Mouse (Mus musculus) CH12.LX (cell line): ENCODE data around the gene Mrps35. TPM values are rescaled to one million over a fixed set of nuclear protein-coding genes. Genes with fewer than 3 reads are reported as not detected.

ENCODE experiments used
- DNase-seq: peaks from one replicate; pipeline ENCODE4 v3.0.0-alpha.2; 2013; ENCODE audit errors: extremely low read depth
- H3K27ac ChIP-seq: 2 replicates; pipeline ENCODE4 v1.5.1; 2012; ENCODE audit warnings: low read depth, mild to moderate bottlenecking, control low read depth, moderate library complexity; ENCODE audit not compliant: insufficient read depth
- H3K27me3 ChIP-seq: replicated peaks from 2 replicates; pipeline ENCODE3; 2012; ENCODE audit warnings: inconsistent platforms
- H3K36me3 ChIP-seq, 2 experiments: replicated peaks in 1 of 2; 2 replicates each; pipeline versions ENCODE3 to v1.6.1; 2012; ENCODE audit warnings: inconsistent platforms in 1 of 2, low read length in 1 of 2, mild to moderate bottlenecking in 1 of 2, mixed read lengths in 1 of 2, moderate library complexity in 1 of 2; ENCODE audit not compliant: control insufficient read depth in 1 of 2, insufficient read depth in 1 of 2
- H3K4me1 ChIP-seq, 2 experiments: 2 replicates each; pipeline ENCODE4 v1.6.1; 2012; ENCODE audit warnings: inconsistent platforms in 1 of 2, moderate library complexity in 1 of 2; ENCODE audit not compliant: insufficient read depth in 2 of 2, control insufficient read depth in 1 of 2
- H3K4me2 ChIP-seq: 2 replicates; pipeline ENCODE4 v1.6.1; 2012; ENCODE audit warnings: low read depth, mild to moderate bottlenecking, control low read depth; ENCODE audit not compliant: poor library complexity, insufficient read depth, severe bottlenecking
- H3K4me3 ChIP-seq, 3 experiments: fragments of 150-350 bp in 1 of 3; sonication (generic) in 1 of 3; replicated peaks in 1 of 3; 2 replicates each; pipeline versions ENCODE3 to v1.5.1; 2011 to 2012; ENCODE audit warnings: low read depth in 2 of 3, low read length in 2 of 3, mild to moderate bottlenecking in 2 of 3, moderate library complexity in 2 of 3, control low read depth in 1 of 3, improper control_type of control experiment in 1 of 3, inconsistent platforms in 1 of 3, mixed read lengths in 1 of 3; ENCODE audit not compliant: poor library complexity in 1 of 3
- H3K79me2 ChIP-seq: replicated peaks from 2 replicates; pipeline ENCODE4 v1.6.1; 2012; ENCODE audit warnings: mild to moderate bottlenecking, moderate library complexity; ENCODE audit not compliant: control insufficient read depth, poor library complexity, insufficient read depth, severe bottlenecking; ENCODE audit errors: extremely low read depth
- H3K9ac ChIP-seq: 2 replicates; pipeline ENCODE4 v1.6.1; 2012; ENCODE audit warnings: low read depth, mild to moderate bottlenecking, control low read depth, moderate library complexity; ENCODE audit not compliant: insufficient read depth
- H3K9me3 ChIP-seq: replicated peaks from 2 replicates; pipeline ENCODE3; 2012; ENCODE audit warnings: low read length, inconsistent platforms, mixed read lengths
- BHLHE40 ChIP-seq: IDR thresholded peaks from 2 replicates; pipeline ENCODE4 v1.6.1; 2011; ENCODE audit warnings: mild to moderate bottlenecking, low read depth, low read length, improper control_type of control experiment
- CHD1 ChIP-seq: IDR thresholded peaks from 2 replicates; pipeline ENCODE4 v1.6.1; 2012; ENCODE audit warnings: low read depth, low read length, improper control_type of control experiment, inconsistent platforms
- CHD2 ChIP-seq: IDR thresholded peaks from 2 replicates; pipeline ENCODE4 v1.6.1; 2011; ENCODE audit warnings: low read length, improper control_type of control experiment
- ELF1 ChIP-seq: IDR thresholded peaks from 2 replicates; pipeline ENCODE4 v1.6.1; 2014; ENCODE audit warnings: low read depth, mild to moderate bottlenecking, inconsistent platforms, low read length, improper control_type of control experiment
- ETS1 ChIP-seq: conservative IDR thresholded peaks from 2 replicates; pipeline ENCODE4 v1.6.1; 2012; ENCODE audit warnings: low read depth, mild to moderate bottlenecking, inconsistent platforms, low read length, improper control_type of control experiment, moderate library complexity
- GABPA ChIP-seq: IDR thresholded peaks from 2 replicates; pipeline ENCODE4 v1.6.1; 2012; ENCODE audit warnings: low read depth, low read length, improper control_type of control experiment, inconsistent platforms; ENCODE audit not compliant: insufficient replicate concordance
- HCFC1 ChIP-seq: IDR thresholded peaks from 2 replicates; pipeline ENCODE4 v1.6.1; 2012; ENCODE audit warnings: low read depth, mild to moderate bottlenecking, inconsistent platforms, low read length, improper control_type of control experiment
- JUN ChIP-seq: IDR thresholded peaks from 2 replicates; pipeline ENCODE4 v1.6.1; 2011; ENCODE audit warnings: low read depth, mild to moderate bottlenecking, low read length, improper control_type of control experiment, moderate library complexity; ENCODE audit not compliant: insufficient read depth
- JUND ChIP-seq: conservative IDR thresholded peaks from 2 replicates; pipeline ENCODE4 v1.6.1; 2011; ENCODE audit warnings: low read depth, low read length, improper control_type of control experiment
- MAFK ChIP-seq: IDR thresholded peaks from 2 replicates; pipeline ENCODE4 v1.6.1; 2011; ENCODE audit warnings: low read length, improper control_type of control experiment; ENCODE audit not compliant: insufficient replicate concordance
- MAX ChIP-seq: IDR thresholded peaks from 2 replicates; pipeline ENCODE4 v1.6.1; 2011; ENCODE audit warnings: low read length, improper control_type of control experiment
- MEF2A ChIP-seq: IDR thresholded peaks from 2 replicates; pipeline ENCODE4 v1.6.1; 2014; ENCODE audit warnings: low read depth, mild to moderate bottlenecking, inconsistent platforms, low read length, improper control_type of control experiment, borderline replicate concordance
- MYC ChIP-seq: IDR thresholded peaks from 2 replicates; pipeline ENCODE4 v1.6.1; 2011; ENCODE audit warnings: low read depth, mild to moderate bottlenecking, improper control_type of control experiment, low read length
- NELFE ChIP-seq: IDR thresholded peaks from 2 replicates; pipeline ENCODE4 v1.6.1; 2011; ENCODE audit warnings: low read depth, low read length, improper control_type of control experiment
- NRF1 ChIP-seq: IDR thresholded peaks from 2 replicates; pipeline ENCODE4 v1.6.1; 2014; ENCODE audit warnings: low read depth, mild to moderate bottlenecking, inconsistent platforms, low read length, improper control_type of control experiment, moderate library complexity
- PAX5 ChIP-seq: IDR thresholded peaks from 2 replicates; pipeline ENCODE4 v1.6.1; 2012; ENCODE audit warnings: low read length, inconsistent platforms, mixed read lengths
- POLR2A ChIP-seq: IDR thresholded peaks from 2 replicates; pipeline ENCODE4 v1.6.1; 2011; ENCODE audit warnings: low read depth, mild to moderate bottlenecking, improper control_type of control experiment, low read length
- POLR2AphosphoS2 ChIP-seq: IDR thresholded peaks from 2 replicates; pipeline ENCODE4 v1.6.1; 2011; ENCODE audit warnings: low read depth, low read length, improper control_type of control experiment
- RAD21 ChIP-seq: IDR thresholded peaks from 2 replicates; pipeline ENCODE4 v1.6.1; 2011; ENCODE audit warnings: low read depth, mild to moderate bottlenecking, low read length, improper control_type of control experiment, moderate library complexity
- SIN3A ChIP-seq: IDR thresholded peaks from 2 replicates; pipeline ENCODE4 v1.6.1; 2012; ENCODE audit warnings: low read length, improper control_type of control experiment, inconsistent platforms
- TBP ChIP-seq: conservative IDR thresholded peaks from 2 replicates; pipeline ENCODE4 v1.6.1; 2011; ENCODE audit warnings: low read depth, low read length, improper control_type of control experiment
- UBTF ChIP-seq: IDR thresholded peaks from 2 replicates; pipeline ENCODE4 v1.6.1; 2012; ENCODE audit warnings: low read depth, mild to moderate bottlenecking, inconsistent platforms, low read length, improper control_type of control experiment, moderate library complexity
- ZNF384 ChIP-seq: IDR thresholded peaks from 2 replicates; pipeline ENCODE4 v1.6.1; 2012; ENCODE audit warnings: low read depth, low read length, improper control_type of control experiment, inconsistent platforms
- dilution Hi-C: fragments of 300-500 bp; cut with MboI; formaldehyde crosslinking; loops from 2 replicates; pipeline ENCODE4 v1.14.3; 2020; ENCODE audit warnings: low sequenced_read_pairs; ENCODE audit not compliant: extremely low pct_unique_long_range_greater_than_20kb, extremely low pct_ligation_motif_present
- in situ Hi-C: fragments of 300-500 bp; cut with MboI; formaldehyde crosslinking; loops from 3 replicates; pipeline ENCODE4 v1.14.3; 2019; ENCODE audit warnings: low sequenced_read_pairs, low pct_ligation_motif_present, low pct_unique_long_range_greater_than_20kb, mixed read lengths
- polyA plus RNA-seq: library from polyadenylated mRNA; unstranded; fragments of >175 nt; gene quantifications from 2 replicates; pipeline ENCODE4 v1.2.1, GENCODE M21; 2012; ENCODE audit warnings: low read depth; ENCODE audit not compliant: insufficient read length
- total RNA-seq, 2 experiments: library from RNA; depleted of rRNA; stranded (reverse); fragments of 300-350 nt in 1 of 2; fragments of >200 nt in 1 of 2; gene quantifications; 2 replicates each; pipeline ENCODE4 v1.2.3; 2012 to 2014

Gene Mrps35
- total and polyA plus RNA-seq, 3 experiments, result 36.6 to 141 (median 84.2) TPM

GRCm38 (mm10) chr6:146995391-146995790, 47.2 kb upstream of the Mrps35 start:
- Histone ChIP-seq H3K4me3 (no peak overlapping the region), H3K79me2 (no peaks in the 10 kb centered on the region), H3K9ac (no peak overlapping the region), H3K9me3 (no peaks in the 10 kb centered on the region), H3K4me2 (no peak overlapping the region), H3K4me1 (no peaks in the 10 kb centered on the region), H3K27ac (no peak overlapping the region), H3K27me3 (no peaks in the 10 kb centered on the region), H3K36me3 (peaks cover 7 to 64% of the 10 kb centered on the region in 2 experiments)
- DNase-seq, result no peak
- TF ChIP-seq ETS1 (no peak), MAX (no peak), SIN3A (no peak), TBP (no peak), CHD2 (no peak), GABPA (no peak), CHD1 (no peak), ZNF384 (no peak)
- in situ Hi-C loops, result loop anchor here (10.0 to 25.0 kb wide), 2 partner anchors 161 to 333 kb away; no protein-coding TSS in a partner anchor
- dilution Hi-C loops, result no loop called here

- Histone ChIP-seq H3K4me3 (no peak overlapping the region), H3K27ac (no peak overlapping the region), H3K36me3 (peaks cover 9 to 64% of the 10 kb centered on the region in 2 experiments), H3K9ac (no peak overlapping the region), H3K4me1 (no peaks in the 10 kb centered on the region), H3K9me3 (no peaks in the 10 kb centered on the region), H3K79me2 (no peaks in the 10 kb centered on the region), H3K4me2 (no peak overlapping the region), H3K27me3 (no peaks in the 10 kb centered on the region)
- in situ Hi-C loops, result loop anchor here (10.0 to 25.0 kb wide), 2 partner anchors 161 to 334 kb away; no protein-coding TSS in a partner anchor
- TF ChIP-seq RAD21 (no peak), POLR2A (no peak), PAX5 (no peak), GABPA (no peak)
- no peak for DNase-seq
- dilution Hi-C loops, result no loop called here
Observed at GRCm38 (mm10) chr6:146995878-146996277, 46.7 kb upstream of the Mrps35 start.

- dilution Hi-C loops, result no loop called here
- TF ChIP-seq MAX (no peak), MEF2A (no peak), NRF1 (no peak), SIN3A (no peak), ELF1 (no peak), ETS1 (no peak), POLR2AphosphoS2 (no peak), BHLHE40 (no peak), POLR2A (no peak), HCFC1 (no peak), JUN (no peak), UBTF (no peak), CHD1 (no peak), GABPA (no peak), JUND (no peak), NELFE (no peak), MAFK (no peak), MYC (no peak), RAD21 (no peak)
- DNase-seq, result no peak
- in situ Hi-C loops, result loop anchor here (10.0 to 25.0 kb wide), 2 partner anchors 162 to 335 kb away; no protein-coding TSS in a partner anchor
- H3K79me2 ChIP-seq, result no peaks in the 10 kb centered on the region
- H3K9me3 ChIP-seq, result no peaks in the 10 kb centered on the region
- peaks cover 10 to 70% of the 10 kb centered on the region in 2 experiments for H3K36me3 ChIP-seq
- H3K4me3 ChIP-seq, result no peak overlapping the region
- H3K9ac ChIP-seq, result no peak overlapping the region
- no peak overlapping the region for H3K4me2 ChIP-seq
- no peaks in the 10 kb centered on the region for H3K27me3 ChIP-seq
- no peaks in the 10 kb centered on the region for H3K4me1 ChIP-seq
- H3K27ac ChIP-seq, result no peak overlapping the region
Observed at GRCm38 (mm10) chr6:146997006-146997405, 45.6 kb upstream of the Mrps35 start.
